Mouse (Mus musculus) adipocyte (in vitro differentiated cells): Measurements from ENCODE around the gene Rhox9.
"Not testable (repeated sequence)": the region's sequence is repeated elsewhere in the genome, so short reads cannot be mapped to it uniquely, and the experiment has no call there.

Source experiments
- DNase-seq: peaks from one replicate; pipeline ENCODE4 v3.0.0-alpha.2; 2016; ENCODE audit warnings: low spot score

Gene Rhox9

GRCm38 (mm10) chrX:37901670-37902069 lies at the start of gene Rhox9:
Gene Rhox9, minus strand, starts transcription at chrX:37901770.
- not testable (repeated sequence) for DNase-seq

GRCm38 (mm10) chrX:37916311-37916710 lies 14.7 kb upstream of the Rhox9 start:
- no peak for DNase-seq

- DNase-seq: no peak
These were observed 7.0 kb upstream of the Rhox9 start for GRCm38 (mm10) chrX:37908581-37908980.

- DNase-seq: no peak
These were observed 2.2 kb upstream of the Rhox9 start for GRCm38 (mm10) chrX:37903727-37904126.

- not testable (repeated sequence) for DNase-seq
These were observed 4.4 kb downstream of the Rhox9 start, which contains the start of gene Rhox7b for GRCm38 (mm10) chrX:37897132-37897531. Gene Rhox7b, minus strand, starts transcription at chrX:37897232.

- no peak for DNase-seq
These were observed 22.7 kb downstream of the Rhox9 start, which contains the start of gene Rhox8 for GRCm38 (mm10) chrX:37878844-37879243. Gene Rhox8, minus strand, starts transcription at chrX:37878944.

GRCm38 (mm10) chrX:37871641-37872040 lies 29.9 kb downstream of the Rhox9 start:
- no peak for DNase-seq
